In the genomic region with DNA sequence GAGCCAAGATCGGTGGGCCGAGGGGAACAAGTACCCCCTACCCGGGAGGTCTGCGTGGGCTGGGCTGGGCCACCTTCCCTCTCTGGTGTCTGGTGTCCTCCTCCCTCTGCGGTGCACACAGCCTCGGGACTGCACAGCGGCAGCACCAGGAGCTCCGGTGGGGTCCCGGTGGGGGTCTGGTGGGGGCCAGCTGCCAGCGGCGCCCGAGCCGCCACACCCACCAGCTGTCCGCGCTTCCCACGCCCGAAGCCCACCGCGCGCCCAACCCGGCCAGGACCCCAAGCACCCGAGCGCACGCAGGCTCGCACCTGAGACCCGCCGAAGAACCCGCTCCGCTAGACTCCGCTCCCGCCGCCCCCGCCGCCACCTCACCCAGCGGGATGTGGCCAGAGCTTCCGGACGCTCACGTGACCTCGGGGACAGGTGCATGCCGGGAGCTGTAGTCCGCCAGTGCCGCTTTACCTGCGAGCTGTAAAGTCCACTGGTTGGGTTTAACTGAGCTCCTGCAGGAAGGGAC, we compare ENCODE assay signal across 8 mouse cellular contexts. TPM values are rescaled to one million over a fixed set of nuclear protein-coding genes. Genes with fewer than 3 reads are reported as not detected.
DNase-seq lines count a peak whose midpoint lies in the region; ATAC-seq and TF ChIP-seq lines count a peak whose summit lies in the region.

Slc37a3 (minus strand) TSS at position 365 of the 517 bp plus-strand sequence.

- H3K4me3 ChIP-seq in cerebellum, adult 2 months (replicated peaks; ENCODE audit: insufficient read depth, low read depth, low read length): peak within 1 kb of the TSS; percentile 96
- H3K4me3 ChIP-seq in lung, embryonic 14.5 days (ENCODE audit: low read depth, low read length): peak within 1 kb of the TSS; percentile 88
- peak within 1 kb of the TSS; percentile 84 for H3K4me3 ChIP-seq in olfactory bulb, adult 2 months (ENCODE audit: insufficient read depth, low read depth, low read length)

- H3K9ac ChIP-seq in lung, embryonic 14.5 days: peak within 1 kb of the TSS; percentile 87

- peaks cover 5% of the 10 kb centered on the region for H3K4me1 ChIP-seq in cerebellum, adult 2 months (ENCODE audit: control insufficient read depth, insufficient read depth, low read length)
- H3K4me1 ChIP-seq in lung, embryonic 14.5 days (ENCODE audit: insufficient read depth): no peaks in the 10 kb centered on the region
- H3K4me1 ChIP-seq in olfactory bulb, adult 2 months (ENCODE audit: control insufficient read depth, insufficient read depth, low read length): peaks cover 3% of the 10 kb centered on the region; the same call in 1 of the 2 replicates

- peak; percentile 64 for DNase-seq in MEL-GATA-1-ER (ENCODE audit: extremely low read depth, low read depth)
- DNase-seq in cerebellum, adult 2 months: peak; percentile 90 to 91
- peak; percentile 80 for DNase-seq in forelimb bud, embryonic 11.5 days (ENCODE audit: low read depth, low spot score)
- DNase-seq in layer of hippocampus, adult 8-10 months (ENCODE audit: low spot score in 2 of 2): peak; percentile 82
- DNase-seq in lung, embryonic 14.5 days: peak; percentile 90
- DNase-seq in thymus, adult 18-20 months: peak; percentile 89

- 0 out of 4 replicates have a peak, but pooled peaks have one; percentile 19 to 25 for ATAC-seq in hematopoietic stem cell, adult 5-6 weeks (replicated peaks in 1 of 2; ENCODE audit: insufficient read depth in 1 of 2, low FRiP score in 2 of 2, low TSS enrichment in 1 of 2, low read depth in 1 of 2, poor library complexity in 2 of 2, severe bottlenecking in 2 of 2)
- ATAC-seq in lung, embryonic 14.5 days (ENCODE audit: insufficient read depth): peak; percentile 91

- TF ChIP-seq CTCF in cerebellum, adult 2 months (IDR thresholded peaks at IDR 0.05; ENCODE audit: borderline replicate concordance, insufficient read depth, low read depth, low read length): no peak
- no peak for TF ChIP-seq CTCF in lung, embryonic 14.5 days (IDR thresholded peaks at IDR 0.05; ENCODE audit: low read depth)
- TF ChIP-seq CTCF in olfactory bulb, adult 2 months (IDR thresholded peaks at IDR 0.05; ENCODE audit: insufficient read depth, low read depth, low read length): no peak

- no peaks in the 10 kb centered on the region for H3K27me3 ChIP-seq in cerebellum, adult 2 months (ENCODE audit: control insufficient read depth, insufficient read depth, low read length)
- H3K27me3 ChIP-seq in lung, embryonic 14.5 days (ENCODE audit: insufficient read depth, low read length): peaks cover 3% of the 10 kb centered on the region; the same call in 1 of the 2 replicates

- H3K27ac ChIP-seq in cerebellum, adult 2 months (ENCODE audit: insufficient read depth, low read length): peak within 1 kb of the TSS; percentile 77; the same call in 1 of the 2 replicates
- no peak within 1 kb of the TSS for H3K27ac ChIP-seq in lung, embryonic 14.5 days (ENCODE audit: low read depth)
- H3K27ac ChIP-seq in olfactory bulb, adult 2 months (ENCODE audit: insufficient read depth, low read depth, low read length): no peak within 1 kb of the TSS

- H3K4me2 ChIP-seq in lung, embryonic 14.5 days: peak within 1 kb of the TSS; percentile 76

- no peaks in the 10 kb centered on the region for H3K9me3 ChIP-seq in lung, embryonic 14.5 days (ENCODE audit: low read depth, low read length)

- TF ChIP-seq POLR2A in cerebellum, adult 2 months (IDR thresholded peaks at IDR 0.05; ENCODE audit: borderline replicate concordance, insufficient read depth, low read length): peak; percentile 73
- TF ChIP-seq POLR2A in olfactory bulb, adult 2 months (IDR thresholded peaks at IDR 0.05; ENCODE audit: insufficient read depth, low read depth, low read length): peak; percentile 37; the same call in 1 of the 2 replicates

- H3K36me3 ChIP-seq in lung, embryonic 14.5 days (ENCODE audit: insufficient read depth): no peaks in the 10 kb centered on the region

- under 1% methylated on average over 42 of the region's 43 CpGs for WGBS in cerebellum, adult 2 months
- WGBS in lung, embryonic 14.5 days: under 1% methylated on average over 43 of the region's 43 CpGs
- 0% methylated on average over 43 of the region's 43 CpGs for WGBS in olfactory bulb, adult 2 months

RNA-seq across cellular contexts. Expression of gene Slc37a3, which starts in this region (rescaled TPM):
- 26.2 and 27.8 TPM in 2 replicates for polyA plus RNA-seq in cerebellum, adult 2 months (2012; rRNA removed)
- 5.0 and 8.9 TPM in 2 replicates for total RNA-seq in hematopoietic stem cell, adult 5-6 weeks (2017)
- 10 to 100 TPM; 54.8 to 74.2 (median 64.4) TPM for total RNA-seq in layer of hippocampus, adult 8-10 months (2022)
- 33.8 and 36.6 TPM in 2 replicates for polyA plus RNA-seq in lung, embryonic 14.5 days (2014; fragmentation: Nextera tagmentation; extraction: Ambion mirVana)
- polyA plus RNA-seq in olfactory bulb, adult 2 months (2012; ENCODE audit: insufficient read depth, insufficient read length, low replicate concordance, missing spikeins): not detected in 2 replicates
